In genomic region chr11:118151423-118152180, GRCm38 (mm10) we compare ENCODE assay signal across 15 mouse cellular contexts. TPM values are rescaled to one million over a fixed set of nuclear protein-coding genes. Genes with fewer than 3 reads are reported as not detected.
A peak's percentile ranks its signal among the peaks of the same experiment; 100 is the strongest.
DNase-seq lines count a peak whose midpoint lies in the region; ATAC-seq and TF ChIP-seq lines count a peak whose summit lies in the region.
"Had no signal": no experiment of that assay in that cellular context is flagged by ENCODE, and none has a peak within 500 bp of the region (broad histone marks: within the 10 kb centered on the region; RNA-seq: fewer than 3 reads in every experiment).

No protein-coding gene starts in this region.

- WGBS in forebrain, postnatal 0 days: 81% methylated on average over 5 of the region's 5 CpGs
- 76% methylated on average over 5 of the region's 5 CpGs for WGBS in forebrain, embryonic 16.5 days
- WGBS in hindbrain, postnatal 0 days: 88% methylated on average over 5 of the region's 5 CpGs
- WGBS in hindbrain, embryonic 13.5 days: 88% methylated on average over 5 of the region's 5 CpGs
- 90% methylated on average over 5 of the region's 5 CpGs for WGBS in embryonic facial prominence, embryonic 10.5 days

- H3K27ac ChIP-seq in forebrain, postnatal 0 days (ENCODE audit: low read depth, low read length): no peak overlapping the region
- no peak overlapping the region for H3K27ac ChIP-seq in forebrain, embryonic 16.5 days (ENCODE audit: low read length)
- H3K27ac ChIP-seq in hindbrain, postnatal 0 days: 0 out of 2 replicates have a peak overlapping the region, but pooled peaks have one; percentile 36
- H3K27ac ChIP-seq in hindbrain, embryonic 13.5 days: no peak overlapping the region
- H3K27ac ChIP-seq in embryonic facial prominence, embryonic 10.5 days (replicated peaks): no peak overlapping the region
- H3K27ac ChIP-seq: midbrain, embryonic 10.5 days had no signal

- no peak for ATAC-seq in forebrain, postnatal 0 days
- ATAC-seq in forebrain, embryonic 16.5 days: no peak
- ATAC-seq in hindbrain, postnatal 0 days: no peak
- no peak for ATAC-seq in hindbrain, embryonic 13.5 days (ENCODE audit: low FRiP score)
- ATAC-seq: forebrain, embryonic 15.5 days had no signal

- H3K4me3 ChIP-seq in forebrain, postnatal 0 days (ENCODE audit: low read depth, low read length): no peak overlapping the region
- no peak overlapping the region for H3K4me3 ChIP-seq in forebrain, embryonic 16.5 days (replicated peaks; ENCODE audit: low read length)
- no peak overlapping the region for H3K4me3 ChIP-seq in hindbrain, postnatal 0 days (ENCODE audit: low read length)
- H3K4me3 ChIP-seq in hindbrain, embryonic 13.5 days: no peak overlapping the region
- no peak overlapping the region for H3K4me3 ChIP-seq in embryonic facial prominence, embryonic 10.5 days
- H3K4me3 ChIP-seq: forebrain, embryonic 15.5 days; midbrain, embryonic 10.5 days; myocyte had no signal

- no peaks in the 10 kb centered on the region for H3K27me3 ChIP-seq in forebrain, postnatal 0 days (ENCODE audit: insufficient read depth, low read length)
- H3K27me3 ChIP-seq in forebrain, embryonic 16.5 days (replicated peaks; ENCODE audit: control insufficient read depth, insufficient read depth, low read length): no peaks in the 10 kb centered on the region
- no peaks in the 10 kb centered on the region for H3K27me3 ChIP-seq in hindbrain, postnatal 0 days (ENCODE audit: insufficient read depth, low read length)
- no peaks in the 10 kb centered on the region for H3K27me3 ChIP-seq in hindbrain, embryonic 13.5 days
- H3K27me3 ChIP-seq in embryonic facial prominence, embryonic 10.5 days (replicated peaks; ENCODE audit: low read depth, poor library complexity, severe bottlenecking): no peaks in the 10 kb centered on the region
- H3K27me3 ChIP-seq: forebrain, embryonic 15.5 days had no signal

- H3K4me2 ChIP-seq in forebrain, postnatal 0 days (ENCODE audit: low read depth): no peak overlapping the region
- no peak overlapping the region for H3K4me2 ChIP-seq in forebrain, embryonic 16.5 days (ENCODE audit: low read length)
- no peak overlapping the region for H3K4me2 ChIP-seq in hindbrain, postnatal 0 days (ENCODE audit: low read depth, low read length)
- H3K4me2 ChIP-seq in hindbrain, embryonic 13.5 days: no peak overlapping the region
- H3K4me2 ChIP-seq: forebrain, embryonic 15.5 days had no signal

- peaks cover 4% of the 10 kb centered on the region; the same call in 1 of the 2 replicates for H3K4me1 ChIP-seq in forebrain, postnatal 0 days (ENCODE audit: insufficient read depth)
- peaks cover 10% of the 10 kb centered on the region for H3K4me1 ChIP-seq in forebrain, embryonic 16.5 days (replicated peaks; ENCODE audit: control insufficient read depth, insufficient read depth, low read length)
- peaks cover 7% of the 10 kb centered on the region; the same call in 1 of the 2 replicates for H3K4me1 ChIP-seq in hindbrain, postnatal 0 days (ENCODE audit: insufficient read depth, low read length)
- H3K4me1 ChIP-seq in hindbrain, embryonic 13.5 days (replicated peaks): peaks cover 14% of the 10 kb centered on the region
- no peaks in the 10 kb centered on the region for H3K4me1 ChIP-seq in embryonic facial prominence, embryonic 10.5 days
- H3K4me1 ChIP-seq: midbrain, embryonic 10.5 days had no signal

- H3K9ac ChIP-seq in forebrain, postnatal 0 days: no peak overlapping the region
- H3K9ac ChIP-seq in forebrain, embryonic 16.5 days (replicated peaks; ENCODE audit: low read depth, low read length): no peak overlapping the region
- no peak overlapping the region for H3K9ac ChIP-seq in hindbrain, postnatal 0 days (replicated peaks; ENCODE audit: low read length)
- H3K9ac ChIP-seq in hindbrain, embryonic 13.5 days: no peak overlapping the region
- H3K9ac ChIP-seq: forebrain, embryonic 15.5 days had no signal

- no peaks in the 10 kb centered on the region; the same call in 1 of the 2 replicates for H3K9me3 ChIP-seq in forebrain, postnatal 0 days (ENCODE audit: low read length)
- H3K9me3 ChIP-seq in forebrain, embryonic 16.5 days (ENCODE audit: control insufficient read depth, low read length): no peaks in the 10 kb centered on the region
- no peaks in the 10 kb centered on the region; the same call in 1 of the 2 replicates for H3K9me3 ChIP-seq in hindbrain, postnatal 0 days (ENCODE audit: low read length)
- H3K9me3 ChIP-seq in hindbrain, embryonic 13.5 days: 0 out of 2 replicates have a peak, but pooled peaks cover 5% of the 10 kb centered on the region
- H3K9me3 ChIP-seq in embryonic facial prominence, embryonic 10.5 days: peaks cover 9% of the 10 kb centered on the region; the same call in 1 of the 2 replicates
- H3K9me3 ChIP-seq: forebrain, embryonic 15.5 days had no signal

- TF ChIP-seq CTCF in forebrain, postnatal 0 days (IDR thresholded peaks at IDR 0.05; ENCODE audit: low read depth): peak; percentile 23; the same call in 1 of the 2 replicates
- peak; percentile 24; the same call in 1 of the 2 replicates for TF ChIP-seq CTCF in hindbrain, postnatal 0 days (IDR thresholded peaks at IDR 0.05; ENCODE audit: low read depth)

- H3K36me3 ChIP-seq in forebrain, postnatal 0 days (ENCODE audit: insufficient read depth): no peaks in the 10 kb centered on the region; the same call in 1 of the 2 replicates
- H3K36me3 ChIP-seq in forebrain, embryonic 16.5 days (ENCODE audit: control insufficient read depth, insufficient read depth): no peaks in the 10 kb centered on the region
- no peaks in the 10 kb centered on the region for H3K36me3 ChIP-seq in hindbrain, postnatal 0 days (ENCODE audit: insufficient read depth, low read length)
- no peaks in the 10 kb centered on the region for H3K36me3 ChIP-seq in hindbrain, embryonic 13.5 days
- H3K36me3 ChIP-seq in embryonic facial prominence, embryonic 10.5 days (replicated peaks): no peaks in the 10 kb centered on the region
- H3K36me3 ChIP-seq: forebrain, embryonic 15.5 days; midbrain, embryonic 10.5 days had no signal

- peak; percentile 19 for DNase-seq in forebrain, postnatal 0 days
- no peak for DNase-seq in hindbrain, postnatal 0 days (ENCODE audit: low spot score)
- peak; percentile 19 for DNase-seq in 416B (ENCODE audit: low read depth)
- peak; percentile 75 for DNase-seq in brain, adult 2 months (ENCODE audit: low read depth, low spot score)
- DNase-seq in urinary bladder, adult 2 months (ENCODE audit: low spot score): no peak
- DNase-seq in embryonic facial prominence, embryonic 10.5 days (ENCODE audit: low spot score): no peak
- DNase-seq: cerebellum, adult 8-10 months; embryo, embryonic 11 days; gastrocnemius, postnatal 10 days; kidney, adult 2 months had no signal

RNA-seq across cellular contexts. Expression of gene Dnah17, which starts 21.2 kb away (rescaled TPM):
- total RNA-seq in forebrain, postnatal 0 days (2014; rRNA removed): 0.23 and 0.62 TPM in 2 replicates
- polyA plus RNA-seq in forebrain, postnatal 0 days (2015; fragmentation: Nextera tagmentation; extraction: Ambion mirVana): 0.03 and 0.17 TPM in 2 replicates
- polyA plus RNA-seq in forebrain, embryonic 16.5 days (2015; fragmentation: Nextera tagmentation; extraction: Ambion mirVana): 0.22 and 0.37 TPM in 2 replicates
- 0.07 TPM in 1 of 2 replicates, not detected in the other for total RNA-seq in hindbrain, postnatal 0 days (2014; rRNA removed)
- polyA plus RNA-seq in hindbrain, postnatal 0 days (2015; fragmentation: Nextera tagmentation; extraction: Ambion mirVana): 0.13 and 0.16 TPM in 2 replicates
- polyA plus RNA-seq in hindbrain, embryonic 13.5 days (2015; fragmentation: Nextera tagmentation; extraction: Ambion mirVana): 0.30 and 0.32 TPM in 2 replicates
- polyA plus RNA-seq in urinary bladder, adult 2 months (2012; rRNA removed): 0.01 and 0.06 TPM in 2 replicates
- 0.17 and 0.19 TPM in 2 replicates for polyA plus RNA-seq in embryonic facial prominence, embryonic 10.5 days (2016; fragmentation: Nextera tagmentation; extraction: Ambion mirVana)

Comparison
In these comparisons a context has a peak if more than half of its experiments do, and no peak if none do; other contexts are left out.
1. DNase-seq: peak in forebrain, postnatal 0 days (single experiment), 416B (single experiment) and brain, adult 2 months (single experiment); none in hindbrain, postnatal 0 days (single experiment), urinary bladder, adult 2 months (single experiment) and embryonic facial prominence, embryonic 10.5 days (single experiment).